Mouse (Mus musculus) CD4-positive, CD25-positive, alpha-beta regulatory T cell, adult 2 months (primary cell): ENCODE results near the gene Nat14.

Experiments used
- DNase-seq: peaks from one replicate; pipeline ENCODE4 v3.0.0-alpha.2; 2012; ENCODE audit warnings: low read depth, low spot score

The Nat14 gene

GRCm38 (mm10) chr7:4919971-4920370 lies 1.9 kb upstream of the Nat14 start:
- DNase-seq, result no peak

GRCm38 (mm10) chr7:4920496-4920895 lies 1.3 kb upstream of the Nat14 start:
- no peak for DNase-seq

GRCm38 (mm10) chr7:4920976-4921823 lies 628 bp upstream of the Nat14 start:
- DNase-seq, result no peak

- DNase-seq, result peak; percentile 73
Measured at GRCm38 (mm10) chr7:4922508-4922907, 680 bp downstream of the Nat14 start.

GRCm38 (mm10) chr7:4922931-4923565 lies 1.2 kb downstream of the Nat14 start:
- peak; percentile 54 for DNase-seq

- peak; percentile 39 for DNase-seq
Measured at GRCm38 (mm10) chr7:4923586-4924364, 1.9 kb downstream of the Nat14 start.

GRCm38 (mm10) chr7:4924483-4924882 lies 2.7 kb downstream of the Nat14 start:
- DNase-seq, result no peak

- no peak for DNase-seq
Measured at GRCm38 (mm10) chr7:4924891-4925301, 3.1 kb downstream of the Nat14 start.

GRCm38 (mm10) chr7:4925441-4926381 lies 3.9 kb downstream of the Nat14 start, which contains the start of gene Ssc5d:
Gene Ssc5d, plus strand, starts transcription at chr7:4925785.
- DNase-seq, result no peak

- DNase-seq, result no peak
Measured at GRCm38 (mm10) chr7:4926849-4927248, 5.0 kb downstream of the Nat14 start.

GRCm38 (mm10) chr7:4927711-4928110 lies 5.9 kb downstream of the Nat14 start:
- no peak for DNase-seq

- no peak for DNase-seq
Measured at GRCm38 (mm10) chr7:4928323-4928722, 6.5 kb downstream of the Nat14 start.

GRCm38 (mm10) chr7:4933103-4933502 lies 11.3 kb downstream of the Nat14 start:
- no peak for DNase-seq

- DNase-seq, result no peak
Measured at GRCm38 (mm10) chr7:4934160-4934914, 12.5 kb downstream of the Nat14 start.

- no peak for DNase-seq
Measured at GRCm38 (mm10) chr7:4936832-4937231, 15.0 kb downstream of the Nat14 start.

- no peak for DNase-seq
Measured at GRCm38 (mm10) chr7:4937392-4937791, 15.6 kb downstream of the Nat14 start.

GRCm38 (mm10) chr7:4938456-4938855 lies 16.6 kb downstream of the Nat14 start:
- peak; percentile 85 for DNase-seq

GRCm38 (mm10) chr7:4940068-4940479 lies 18.2 kb downstream of the Nat14 start:
- DNase-seq, result peak; percentile 91

GRCm38 (mm10) chr7:4942673-4943072 lies 20.8 kb downstream of the Nat14 start:
- DNase-seq, result no peak

GRCm38 (mm10) chr7:4943223-4943815 lies 21.5 kb downstream of the Nat14 start:
- DNase-seq, result peak; percentile 97
